Mouse (Mus musculus): ENCODE results near the gene Glmn. TPM values are rescaled to one million over a fixed set of nuclear protein-coding genes. Genes with fewer than 3 reads are reported as not detected.

Gene Glmn
- polyA plus RNA-seq, 1 experiment from 2014 or later, result 28.9 TPM

GRCm38 (mm10) chr5:107515453-107515852 lies 82.2 kb downstream of the Glmn start:
- Histone ChIP-seq H3K27ac (no peak overlapping the region), H3K4me1 (replicated peaks) (no peaks in the 10 kb centered on the region), H3K36me3 (no peaks in the 10 kb centered on the region), H3K9ac (no peak overlapping the region), H3K4me3 (replicated peaks) (no peak overlapping the region), H3K9me3 (no peaks in the 10 kb centered on the region), H3K27me3 (replicated peaks) (no peaks in the 10 kb centered on the region), H3K4me2 (replicated peaks) (no peak overlapping the region)
- no peak for ATAC-seq
- WGBS, result 96% methylated on average over 3 of the region's 3 CpGs

- Histone ChIP-seq H3K4me2 (replicated peaks) (no peak overlapping the region), H3K36me3 (no peaks in the 10 kb centered on the region), H3K27me3 (replicated peaks) (no peaks in the 10 kb centered on the region), H3K9me3 (no peaks in the 10 kb centered on the region), H3K4me1 (replicated peaks) (no peaks in the 10 kb centered on the region), H3K27ac (no peak overlapping the region), H3K9ac (no peak overlapping the region), H3K4me3 (replicated peaks) (no peak overlapping the region)
- ATAC-seq, result no peak
- 46% methylated on average over 7 of the region's 7 CpGs for WGBS
Measured at GRCm38 (mm10) chr5:107513583-107513982, 84.1 kb downstream of the Glmn start.

- Histone ChIP-seq H3K27ac (no peak overlapping the region), H3K4me2 (replicated peaks) (no peak overlapping the region), H3K9me3 (no peaks in the 10 kb centered on the region), H3K4me1 (replicated peaks) (no peaks in the 10 kb centered on the region), H3K9ac (no peak overlapping the region), H3K4me3 (replicated peaks) (no peak overlapping the region), H3K27me3 (replicated peaks) (no peaks in the 10 kb centered on the region), H3K36me3 (no peaks in the 10 kb centered on the region)
- no peak for ATAC-seq
- WGBS, result 34% methylated on average over 2 of the region's 2 CpGs
Measured at GRCm38 (mm10) chr5:107511326-107511725, 86.4 kb downstream of the Glmn start.

- Histone ChIP-seq H3K4me1 (replicated peaks) (no peaks in the 10 kb centered on the region), H3K9ac (no peak overlapping the region), H3K4me3 (replicated peaks) (no peak overlapping the region), H3K9me3 (no peaks in the 10 kb centered on the region), H3K27ac (no peak overlapping the region), H3K36me3 (no peaks in the 10 kb centered on the region), H3K4me2 (replicated peaks) (no peak overlapping the region), H3K27me3 (replicated peaks) (no peaks in the 10 kb centered on the region)
- no peak for ATAC-seq
- 83% methylated on average over 10 of the region's 10 CpGs for WGBS
Measured at GRCm38 (mm10) chr5:107510503-107510902, 87.2 kb downstream of the Glmn start.

- no peak within 1 kb of the TSS for H3K27ac ChIP-seq
- no peaks in the 10 kb centered on the region for H3K36me3 ChIP-seq
- H3K4me1 ChIP-seq (replicated peaks), result no peaks in the 10 kb centered on the region
- ATAC-seq, result no peak
- H3K4me3 ChIP-seq (replicated peaks), result no peak within 1 kb of the TSS
- H3K4me2 ChIP-seq (replicated peaks), result no peak within 1 kb of the TSS
- no peaks in the 10 kb centered on the region for H3K27me3 ChIP-seq (replicated peaks)
- H3K9me3 ChIP-seq, result no peaks in the 10 kb centered on the region
- no peak within 1 kb of the TSS for H3K9ac ChIP-seq
- WGBS, result 69% methylated on average over 4 of the region's 4 CpGs
Measured at GRCm38 (mm10) chr5:107507321-107507720, 90.4 kb downstream of the Glmn start, which contains the start of gene Gm42669. Gene Gm42669 (plus strand): TSS chr5:107507621.

GRCm38 (mm10) chr5:107500741-107501140 lies 96.9 kb downstream of the Glmn start:
- no peak for ATAC-seq
- H3K9me3 ChIP-seq, result no peaks in the 10 kb centered on the region
- 0 out of 2 replicates have a peak, but pooled peaks cover 3% of the 10 kb centered on the region for H3K36me3 ChIP-seq
- H3K9ac ChIP-seq, result no peak overlapping the region
- no peak overlapping the region for H3K4me2 ChIP-seq (replicated peaks)
- WGBS, result 81% methylated on average over 1 of the region's 1 CpGs
- no peaks in the 10 kb centered on the region for H3K4me1 ChIP-seq (replicated peaks)
- H3K27me3 ChIP-seq (replicated peaks), result no peaks in the 10 kb centered on the region
- no peak overlapping the region for H3K4me3 ChIP-seq (replicated peaks)
- no peak overlapping the region for H3K27ac ChIP-seq

GRCm38 (mm10) chr5:107499891-107500535 lies 97.7 kb downstream of the Glmn start:
- Histone ChIP-seq H3K9ac (no peak overlapping the region), H3K27me3 (replicated peaks) (no peaks in the 10 kb centered on the region), H3K4me2 (replicated peaks) (no peak overlapping the region), H3K36me3 (0 out of 2 replicates have a peak, but pooled peaks cover 3% of the 10 kb centered on the region), H3K4me1 (replicated peaks) (no peaks in the 10 kb centered on the region), H3K27ac (no peak overlapping the region), H3K4me3 (replicated peaks) (no peak overlapping the region), H3K9me3 (no peaks in the 10 kb centered on the region)
- no peak for ATAC-seq
- WGBS, result 86% methylated on average over 5 of the region's 5 CpGs

Other genes with a start within 250 kb of the Glmn start
- gene Ephx4, start 195.2 kb downstream of the Glmn start, polyA plus RNA-seq (2015; fragmentation: Nextera tagmentation; extraction: Ambion mirVana), result 0.44 and 0.81 TPM in 2 replicates
- gene Lpcat2b, start 166.3 kb downstream of the Glmn start, polyA plus RNA-seq (2015; fragmentation: Nextera tagmentation; extraction: Ambion mirVana), result not detected in 2 replicates
- gene Btbd8, start 159.9 kb downstream of the Glmn start, polyA plus RNA-seq (2015; fragmentation: Nextera tagmentation; extraction: Ambion mirVana), result 4.0 and 4.1 TPM in 2 replicates
- 0.04 and 0.24 TPM in 2 replicates for gene Gm42669, start 90.3 kb downstream of the Glmn start, polyA plus RNA-seq (2015; fragmentation: Nextera tagmentation; extraction: Ambion mirVana)
- 0.05 and 0.21 TPM in 2 replicates for gene 1700028K03Rik, start 63.2 kb downstream of the Glmn start, polyA plus RNA-seq (2015; fragmentation: Nextera tagmentation; extraction: Ambion mirVana)
- 14.0 and 15.2 TPM in 2 replicates for gene Rpap2, start 515 bp downstream of the Glmn start, polyA plus RNA-seq (2015; fragmentation: Nextera tagmentation; extraction: Ambion mirVana)
- gene Gfi1, start 128.1 kb upstream of the Glmn start, polyA plus RNA-seq (2015; fragmentation: Nextera tagmentation; extraction: Ambion mirVana), result 1.2 and 2.2 TPM in 2 replicates
- gene Ube2d2b, start 232.2 kb upstream of the Glmn start, polyA plus RNA-seq (2015; fragmentation: Nextera tagmentation; extraction: Ambion mirVana), result 0.10 TPM in 1 of 2 replicates, not detected in the other

All from intestine, embryonic 15.5 days (tissue).